Mouse (Mus musculus) erythroid progenitor cell, adult 5-6 weeks (primary cell): ENCODE data around the gene Ccdc171. TPM values are rescaled to one million over a fixed set of nuclear protein-coding genes. Genes with fewer than 3 reads are reported as not detected.

Experiments
- ATAC-seq: replicated peaks from 2 replicates; pipeline ENCODE4 v1.8.0; 2016; ENCODE audit warnings: moderate number of reproducible peaks, mild to moderate bottlenecking, moderate TSS enrichment, inconsistent platforms; ENCODE audit not compliant: poor library complexity, low FRiP score, severe bottlenecking
- total RNA-seq, 2 experiments: library from RNA; stranded (forward) in 1 of 2; stranded (reverse) in 1 of 2; fragments of 150-400 nt in 1 of 2; fragments of 186-747, 209-891 nt in 1 of 2; gene quantifications; 2 replicates each; pipeline versions ENCODE4 v1.2.3 to v1.2.4; 2015 to 2017; ENCODE audit warnings: low replicate concordance in 2 of 2

Ccdc171 gene
- total RNA-seq, 2 experiments from 2014 or later = 8.0 to 12.6 TPM

- ATAC-seq = no peak
These were observed 351.3 kb downstream of the Ccdc171 start for GRCm38 (mm10) chr4:83876600-83876999.

- ATAC-seq = no peak
These were observed 352.9 kb downstream of the Ccdc171 start for GRCm38 (mm10) chr4:83878236-83878635.

GRCm38 (mm10) chr4:83888459-83889054, 363.2 kb downstream of the Ccdc171 start:
- no peak for ATAC-seq

- no peak for ATAC-seq
These were observed 376.8 kb downstream of the Ccdc171 start for GRCm38 (mm10) chr4:83902081-83902645.

Other genes with a start within 250 kb of the Ccdc171 start
- 0.84 and 1.1 TPM in 2 replicates for gene Ttc39b, start 201.3 kb upstream of the Ccdc171 start, total RNA-seq (2015; ENCODE audit: low replicate concordance)
- 1.0 and 1.4 TPM in 2 replicates for gene Ttc39b, start 201.3 kb upstream of the Ccdc171 start, total RNA-seq (2017; ENCODE audit: low replicate concordance)
- 17.3 and 52.4 TPM in 2 replicates for gene Snapc3, start 107.8 kb upstream of the Ccdc171 start, total RNA-seq (2015; ENCODE audit: low replicate concordance)
- 25.5 and 36.5 TPM in 2 replicates for gene Snapc3, start 107.8 kb upstream of the Ccdc171 start, total RNA-seq (2017; ENCODE audit: low replicate concordance)
- gene Psip1, start 39.1 kb upstream of the Ccdc171 start, total RNA-seq (2015; ENCODE audit: low replicate concordance) = 223 and 246 TPM in 2 replicates
- 217 and 225 TPM in 2 replicates for gene Psip1, start 39.1 kb upstream of the Ccdc171 start, total RNA-seq (2017; ENCODE audit: low replicate concordance)